9 mouse cellular contexts compared by ENCODE assay signal in genomic region chr4:137892713-137893242, GRCm38 (mm10). TPM values are rescaled to one million over a fixed set of nuclear protein-coding genes. Genes with fewer than 3 reads are reported as not detected.
DNase-seq lines count a peak whose midpoint lies in the region; ATAC-seq and TF ChIP-seq lines count a peak whose summit lies in the region.
"Had no signal": no experiment of that assay in that cellular context is flagged by ENCODE, and none has a peak within 500 bp of the region (broad histone marks: within the 10 kb centered on the region; RNA-seq: fewer than 3 reads in every experiment).

No protein-coding gene starts in this region.

- H3K4me2 ChIP-seq in forebrain, embryonic 16.5 days (ENCODE audit: low read length): peak overlapping the region; percentile 40
- H3K4me2 ChIP-seq in midbrain, embryonic 11.5 days: peak overlapping the region; percentile 15; the same call in 1 of the 2 replicates
- H3K4me2 ChIP-seq: liver, embryonic 15.5 days had no signal

- no peaks in the 10 kb centered on the region for H3K9me3 ChIP-seq in E14TG2a.4 (ENCODE audit: low read length)
- H3K9me3 ChIP-seq in forebrain, embryonic 16.5 days (ENCODE audit: control insufficient read depth, low read length): no peaks in the 10 kb centered on the region
- H3K9me3 ChIP-seq in midbrain, embryonic 11.5 days (ENCODE audit: control insufficient read depth, low read length): no peaks in the 10 kb centered on the region
- H3K9me3 ChIP-seq: liver, embryonic 15.5 days had no signal

- H3K9ac ChIP-seq in forebrain, embryonic 16.5 days (replicated peaks; ENCODE audit: low read depth, low read length): no peak overlapping the region
- H3K9ac ChIP-seq in midbrain, embryonic 11.5 days (ENCODE audit: low read length): 0 out of 2 replicates have a peak overlapping the region, but pooled peaks have one; percentile 9
- H3K9ac ChIP-seq: liver, embryonic 15.5 days had no signal

- H3K4me3 ChIP-seq in E14TG2a.4 (replicated peaks; ENCODE audit: low read length): peak overlapping the region; percentile 39
- H3K4me3 ChIP-seq in forebrain, embryonic 16.5 days (replicated peaks; ENCODE audit: low read length): peak overlapping the region; percentile 18; the same call in 1 of the 2 replicates
- H3K4me3 ChIP-seq in midbrain, embryonic 11.5 days (ENCODE audit: low read depth, low read length): no peak overlapping the region
- H3K4me3 ChIP-seq: liver, embryonic 15.5 days had no signal

- WGBS in forebrain, embryonic 16.5 days: 7% methylated on average over 11 of the region's 11 CpGs
- 9% methylated on average over 11 of the region's 11 CpGs for WGBS in midbrain, embryonic 11.5 days

- no peaks in the 10 kb centered on the region for H3K36me3 ChIP-seq in E14TG2a.4 (ENCODE audit: insufficient read depth, low read length)
- H3K36me3 ChIP-seq in forebrain, embryonic 16.5 days (ENCODE audit: control insufficient read depth, insufficient read depth): no peaks in the 10 kb centered on the region
- H3K36me3 ChIP-seq in midbrain, embryonic 11.5 days (ENCODE audit: control insufficient read depth, insufficient read depth, low read length): no peaks in the 10 kb centered on the region
- H3K36me3 ChIP-seq: liver, embryonic 15.5 days had no signal

- TF ChIP-seq POLR2A in brain, embryonic 14.5 days (IDR thresholded peaks at IDR 0.05; ENCODE audit: borderline replicate concordance, extremely low read depth, insufficient read depth, insufficient read length, poor library complexity, severe bottlenecking): no peak

- peaks cover 1% of the 10 kb centered on the region for H3K27me3 ChIP-seq in E14TG2a.4 (ENCODE audit: insufficient read depth, low read length)
- H3K27me3 ChIP-seq in forebrain, embryonic 16.5 days (replicated peaks; ENCODE audit: control insufficient read depth, insufficient read depth, low read length): no peaks in the 10 kb centered on the region
- no peaks in the 10 kb centered on the region for H3K27me3 ChIP-seq in midbrain, embryonic 11.5 days (ENCODE audit: control insufficient read depth, insufficient read depth, low read length)

- no peak for TF ChIP-seq CTCF in E14TG2a.4 (conservative IDR thresholded peaks at IDR 0.05; ENCODE audit: low read length)
- TF ChIP-seq CTCF in brain, embryonic 14.5 days (IDR thresholded peaks at IDR 0.05; ENCODE audit: borderline replicate concordance, extremely low read depth, insufficient read depth, insufficient read length): no peak

- peak overlapping the region; percentile 83 for H3K27ac ChIP-seq in forebrain, embryonic 16.5 days (ENCODE audit: low read length)
- peak overlapping the region; percentile 51 for H3K27ac ChIP-seq in midbrain, embryonic 11.5 days (ENCODE audit: low read depth, low read length)
- H3K27ac ChIP-seq: liver, embryonic 15.5 days had no signal

- peak; percentile 94 for DNase-seq in brain, embryonic 14.5 days (ENCODE audit: low read depth)
- peak; percentile 93 for DNase-seq in midbrain, embryonic 11.5 days (ENCODE audit: low spot score, missing footprints)
- no peak for DNase-seq in cerebellum, adult 11 months
- no peak for DNase-seq in layer of hippocampus, postnatal 25 days (ENCODE audit: extremely low spot score in 1 of 2, low spot score in 1 of 2)
- DNase-seq: kidney, postnatal 10 days had no signal

- peaks cover 52% of the 10 kb centered on the region for H3K4me1 ChIP-seq in E14TG2a.4 (replicated peaks; ENCODE audit: low read depth, low read length)
- H3K4me1 ChIP-seq in forebrain, embryonic 16.5 days (replicated peaks; ENCODE audit: control insufficient read depth, insufficient read depth, low read length): peaks cover 49% of the 10 kb centered on the region
- H3K4me1 ChIP-seq in midbrain, embryonic 11.5 days (ENCODE audit: control insufficient read depth, insufficient read depth, low read length): peaks cover 38% of the 10 kb centered on the region

- ATAC-seq in forebrain, embryonic 16.5 days: peak; percentile 61
- ATAC-seq in midbrain, embryonic 11.5 days (ENCODE audit: low FRiP score): peak; percentile 82
- ATAC-seq in megakaryocyte-erythroid progenitor cell, adult 5-6 weeks (replicated peaks; ENCODE audit: low FRiP score, low TSS enrichment, poor library complexity, severe bottlenecking): no peak

RNA-seq across cellular contexts. Expression of gene Ece1, which starts 30.7 kb away (rescaled TPM):
- polyA plus RNA-seq in brain, embryonic 14.5 days (2012; rRNA removed): 6.5 and 15.8 TPM in 2 replicates
- polyA plus RNA-seq in forebrain, embryonic 16.5 days (2015; fragmentation: Nextera tagmentation; extraction: Ambion mirVana): 12.4 and 16.3 TPM in 2 replicates
- 26.6 and 27.5 TPM in 2 replicates for polyA plus RNA-seq in midbrain, embryonic 11.5 days (2014; fragmentation: Nextera tagmentation; extraction: Ambion mirVana)
- total RNA-seq in megakaryocyte-erythroid progenitor cell, adult 5-6 weeks (2014; fragmentation: Nextera tagmentation): 2.7 and 6.2 TPM in 2 replicates
- total RNA-seq in megakaryocyte-erythroid progenitor cell, adult 5-6 weeks (2017): 3.3 and 3.8 TPM in 2 replicates
- 10 to 100 TPM; 50.3 to 52.3 TPM for total RNA-seq in layer of hippocampus, postnatal 25 days (2021)

Comparison
In these comparisons a context has a peak if more than half of its experiments do, and no peak if none do; other contexts are left out.
1. DNase-seq: peak in brain, embryonic 14.5 days (single experiment) and midbrain, embryonic 11.5 days (single experiment); none in cerebellum, adult 11 months (single experiment) and layer of hippocampus, postnatal 25 days (0 of 2).